Mouse (Mus musculus): ENCODE measurements at regions not wholly inside any gene's neighbourhood (a gene's known extent, or its start where the extent isn't known, plus 50 kb on each side); places are given as distances from the start of the nearest gene placed in this dataset.

- Histone ChIP-seq H3K27ac (ENCODE audit: insufficient read depth, low read length) (no peak overlapping the region), H3K9me3 (replicated peaks; ENCODE audit: control insufficient read depth, insufficient read depth, low read length, poor library complexity, severe bottlenecking) (no peaks in the 10 kb centered on the region), H3K4me3 (ENCODE audit: low read depth, low read length) (no peak overlapping the region), H3K36me3 (ENCODE audit: control insufficient read depth, insufficient read depth, low read length, poor library complexity, severe bottlenecking) (no peaks in the 10 kb centered on the region), H3K4me1 (ENCODE audit: control insufficient read depth, insufficient read depth, low read length) (peaks cover 1% of the 10 kb centered on the region), H3K9ac (ENCODE audit: low read depth, poor library complexity, severe bottlenecking) (no peak overlapping the region), H3K27me3 (ENCODE audit: control insufficient read depth, insufficient read depth, low read length, poor library complexity, severe bottlenecking) (no peaks in the 10 kb centered on the region)
- TF ChIP-seq EP300 (IDR thresholded peaks at IDR 0.05; ENCODE audit: insufficient read depth, low read depth, low read length), result no peak
- no peak for TF ChIP-seq CTCF (IDR thresholded peaks at IDR 0.05; ENCODE audit: low read depth, low read length)
- TF ChIP-seq POLR2A (IDR thresholded peaks at IDR 0.05; ENCODE audit: insufficient read depth, low read length), result no peak
Observed at GRCm38 (mm10) chr10:9087871-9088270, 202.0 kb upstream of the Sash1 start.

GRCm38 (mm10) chr10:9087171-9087570 is 201.3 kb upstream of the Sash1 start:
- Histone ChIP-seq H3K4me3 (ENCODE audit: low read depth, low read length) (no peak overlapping the region), H3K4me1 (ENCODE audit: control insufficient read depth, insufficient read depth, low read length) (peaks cover 1% of the 10 kb centered on the region), H3K9ac (ENCODE audit: low read depth, poor library complexity, severe bottlenecking) (no peak overlapping the region), H3K36me3 (ENCODE audit: control insufficient read depth, insufficient read depth, low read length, poor library complexity, severe bottlenecking) (no peaks in the 10 kb centered on the region), H3K9me3 (replicated peaks; ENCODE audit: control insufficient read depth, insufficient read depth, low read length, poor library complexity, severe bottlenecking) (no peaks in the 10 kb centered on the region), H3K27me3 (ENCODE audit: control insufficient read depth, insufficient read depth, low read length, poor library complexity, severe bottlenecking) (no peaks in the 10 kb centered on the region), H3K27ac (ENCODE audit: insufficient read depth, low read length) (no peak overlapping the region)
- TF ChIP-seq POLR2A (IDR thresholded peaks at IDR 0.05; ENCODE audit: insufficient read depth, low read length), result no peak
- no peak for TF ChIP-seq CTCF (IDR thresholded peaks at IDR 0.05; ENCODE audit: low read depth, low read length)
- TF ChIP-seq EP300 (IDR thresholded peaks at IDR 0.05; ENCODE audit: insufficient read depth, low read depth, low read length), result no peak

GRCm38 (mm10) chr10:9086666-9087065 is 200.8 kb upstream of the Sash1 start:
- H3K27me3 ChIP-seq (ENCODE audit: control insufficient read depth, insufficient read depth, low read length, poor library complexity, severe bottlenecking), result no peaks in the 10 kb centered on the region
- no peak overlapping the region for H3K9ac ChIP-seq (ENCODE audit: low read depth, poor library complexity, severe bottlenecking)
- H3K36me3 ChIP-seq (ENCODE audit: control insufficient read depth, insufficient read depth, low read length, poor library complexity, severe bottlenecking), result no peaks in the 10 kb centered on the region
- H3K4me3 ChIP-seq (ENCODE audit: low read depth, low read length), result no peak overlapping the region
- H3K4me1 ChIP-seq (ENCODE audit: control insufficient read depth, insufficient read depth, low read length), result peaks cover 1% of the 10 kb centered on the region
- H3K9me3 ChIP-seq (replicated peaks; ENCODE audit: control insufficient read depth, insufficient read depth, low read length, poor library complexity, severe bottlenecking), result no peaks in the 10 kb centered on the region
- no peak for TF ChIP-seq POLR2A (IDR thresholded peaks at IDR 0.05; ENCODE audit: insufficient read depth, low read length)
- no peak for TF ChIP-seq CTCF (IDR thresholded peaks at IDR 0.05; ENCODE audit: low read depth, low read length)
- TF ChIP-seq EP300 (IDR thresholded peaks at IDR 0.05; ENCODE audit: insufficient read depth, low read depth, low read length), result no peak
- no peak overlapping the region for H3K27ac ChIP-seq (ENCODE audit: insufficient read depth, low read length)

GRCm38 (mm10) chr10:9085441-9085840 is 199.6 kb upstream of the Sash1 start:
- Histone ChIP-seq H3K9me3 (replicated peaks; ENCODE audit: control insufficient read depth, insufficient read depth, low read length, poor library complexity, severe bottlenecking) (no peaks in the 10 kb centered on the region), H3K27me3 (ENCODE audit: control insufficient read depth, insufficient read depth, low read length, poor library complexity, severe bottlenecking) (no peaks in the 10 kb centered on the region), H3K27ac (ENCODE audit: insufficient read depth, low read length) (no peak overlapping the region), H3K4me3 (ENCODE audit: low read depth, low read length) (no peak overlapping the region), H3K36me3 (ENCODE audit: control insufficient read depth, insufficient read depth, low read length, poor library complexity, severe bottlenecking) (no peaks in the 10 kb centered on the region), H3K9ac (ENCODE audit: low read depth, poor library complexity, severe bottlenecking) (no peak overlapping the region), H3K4me1 (ENCODE audit: control insufficient read depth, insufficient read depth, low read length) (peaks cover 1% of the 10 kb centered on the region)
- TF ChIP-seq EP300 (IDR thresholded peaks at IDR 0.05; ENCODE audit: insufficient read depth, low read depth, low read length) (peak; percentile 50; the same call in 1 of the 2 replicates), CTCF (IDR thresholded peaks at IDR 0.05; ENCODE audit: low read depth, low read length) (no peak)

- H3K4me1 ChIP-seq (ENCODE audit: control insufficient read depth, insufficient read depth, low read length), result no peaks in the 10 kb centered on the region
- no peak overlapping the region for H3K4me3 ChIP-seq (ENCODE audit: low read depth, low read length)
- H3K27me3 ChIP-seq (ENCODE audit: control insufficient read depth, insufficient read depth, low read length, poor library complexity, severe bottlenecking), result no peaks in the 10 kb centered on the region
- H3K36me3 ChIP-seq (ENCODE audit: control insufficient read depth, insufficient read depth, low read length, poor library complexity, severe bottlenecking), result no peaks in the 10 kb centered on the region
- H3K9ac ChIP-seq (ENCODE audit: low read depth, poor library complexity, severe bottlenecking), result no peak overlapping the region
- H3K27ac ChIP-seq (ENCODE audit: insufficient read depth, low read length), result no peak overlapping the region
- no peak for TF ChIP-seq POLR2A (IDR thresholded peaks at IDR 0.05; ENCODE audit: insufficient read depth, low read length)
- no peak for TF ChIP-seq EP300 (IDR thresholded peaks at IDR 0.05; ENCODE audit: insufficient read depth, low read depth, low read length)
- TF ChIP-seq CTCF (IDR thresholded peaks at IDR 0.05; ENCODE audit: low read depth, low read length), result no peak
- H3K9me3 ChIP-seq (replicated peaks; ENCODE audit: control insufficient read depth, insufficient read depth, low read length, poor library complexity, severe bottlenecking), result no peaks in the 10 kb centered on the region
Observed at GRCm38 (mm10) chr10:9074916-9075315, 189.0 kb upstream of the Sash1 start.

GRCm38 (mm10) chr10:9071630-9072029 is 185.8 kb upstream of the Sash1 start:
- no peak for TF ChIP-seq POLR2A (IDR thresholded peaks at IDR 0.05; ENCODE audit: insufficient read depth, low read length)
- no peak for TF ChIP-seq CTCF (IDR thresholded peaks at IDR 0.05; ENCODE audit: low read depth, low read length)
- no peaks in the 10 kb centered on the region for H3K36me3 ChIP-seq (ENCODE audit: control insufficient read depth, insufficient read depth, low read length, poor library complexity, severe bottlenecking)

More at GRCm38 (mm10) chr10:9071630-9072029, 185.8 kb upstream of the Sash1 start:
- no peak overlapping the region for H3K27ac ChIP-seq (ENCODE audit: insufficient read depth, low read length)
- no peaks in the 10 kb centered on the region; the same call in 1 of the 2 replicates for H3K27me3 ChIP-seq (ENCODE audit: control insufficient read depth, insufficient read depth, low read length, poor library complexity, severe bottlenecking)
- no peak overlapping the region for H3K4me3 ChIP-seq (ENCODE audit: low read depth, low read length)
- H3K9me3 ChIP-seq (replicated peaks; ENCODE audit: control insufficient read depth, insufficient read depth, low read length, poor library complexity, severe bottlenecking), result no peaks in the 10 kb centered on the region
- no peaks in the 10 kb centered on the region for H3K4me1 ChIP-seq (ENCODE audit: control insufficient read depth, insufficient read depth, low read length)
- no peak overlapping the region for H3K9ac ChIP-seq (ENCODE audit: low read depth, poor library complexity, severe bottlenecking)

Measured in ES-Bruce4 (cell line).